Mouse (Mus musculus) hindbrain, embryonic 10.5 days (tissue): ENCODE data around the gene Gp1bb. TPM values are rescaled to one million over a fixed set of nuclear protein-coding genes. Genes with fewer than 3 reads are reported as not detected.

Source experiments
- DNase-seq: peaks from one replicate; pipeline ENCODE4 v3.0.0-alpha.2; 2017; ENCODE audit warnings: low spot score
- H3K27ac ChIP-seq: fragments of 300-500 bp; sonication (generic); 2 replicates; pipeline ENCODE4 v1.5.1; 2016; ENCODE audit warnings: mild to moderate bottlenecking, moderate library complexity
- H3K27me3 ChIP-seq: fragments of 300-500 bp; sonication (generic); 2 replicates; pipeline ENCODE4 v1.6.1; 2016; ENCODE audit warnings: mild to moderate bottlenecking; ENCODE audit not compliant: poor library complexity, insufficient read depth, severe bottlenecking
- H3K36me3 ChIP-seq: fragments of 300-500 bp; sonication (generic); 2 replicates; pipeline ENCODE4 v1.6.1; 2016; ENCODE audit warnings: mild to moderate bottlenecking, moderate library complexity
- H3K4me1 ChIP-seq: fragments of 300-500 bp; sonication (generic); replicated peaks from 2 replicates; pipeline ENCODE4 v1.6.1; 2016; ENCODE audit warnings: mild to moderate bottlenecking
- H3K4me3 ChIP-seq: fragments of 300-500 bp; sonication (generic); 2 replicates; pipeline ENCODE4 v1.5.1; 2016; ENCODE audit warnings: mild to moderate bottlenecking, moderate library complexity
- H3K9me3 ChIP-seq: fragments of 300-500 bp; sonication (generic); 2 replicates; pipeline ENCODE4 v1.6.1; 2016; ENCODE audit warnings: mild to moderate bottlenecking, moderate library complexity
- WGBS: fragments of 180-500 bp; shearing (Covaris S2); methylation state at CpG from one replicate; pipeline ENCODE4 v1.1.7; 2016; 5-methylcytosine and 5-hydroxymethylcytosine counted together
- polyA plus RNA-seq: library from polyadenylated mRNA; unstranded; fragments of >200 nt; fragmentation: Nextera tagmentation; extraction: Ambion mirVana; gene quantifications from 2 replicates; pipeline ENCODE4 v1.2.1, GENCODE M21; 2016

Gene Gp1bb
- 4.2 and 9.2 TPM in 2 replicates for polyA plus RNA-seq

GRCm38 (mm10) chr16:18622019-18622418 is at the start of gene Gp1bb:
Gene Gp1bb (minus strand): TSS chr16:18622403.
- H3K27ac ChIP-seq: no peak within 1 kb of the TSS
- peaks cover 33% of the 10 kb centered on the region for H3K36me3 ChIP-seq
- H3K4me3 ChIP-seq: peak within 1 kb of the TSS; percentile 56
- no peak for DNase-seq
- H3K9me3 ChIP-seq: no peaks in the 10 kb centered on the region
- WGBS: 5% methylated on average over 17 of the region's 17 CpGs
- peaks cover 99% of the 10 kb centered on the region for H3K27me3 ChIP-seq
- H3K4me1 ChIP-seq: peaks cover 76% of the 10 kb centered on the region

- Histone ChIP-seq H3K27me3 (no peaks in the 10 kb centered on the region), H3K4me3 (no peak overlapping the region), H3K9me3 (no peaks in the 10 kb centered on the region), H3K27ac (no peak overlapping the region), H3K4me1 (no peaks in the 10 kb centered on the region), H3K36me3 (no peaks in the 10 kb centered on the region)
- DNase-seq: no peak
- 82% methylated on average over 6 of the region's 6 CpGs for WGBS
Measured at GRCm38 (mm10) chr16:18669914-18670313, 47.7 kb upstream of the Gp1bb start.

- Histone ChIP-seq H3K4me3 (no peak overlapping the region), H3K9me3 (no peaks in the 10 kb centered on the region), H3K27me3 (no peaks in the 10 kb centered on the region), H3K27ac (no peak overlapping the region), H3K36me3 (no peaks in the 10 kb centered on the region), H3K4me1 (peaks cover 6% of the 10 kb centered on the region; the same call in 1 of the 2 replicates)
- no peak for DNase-seq
- 77% methylated on average over 4 of the region's 4 CpGs for WGBS
Measured at GRCm38 (mm10) chr16:18658597-18658996, 36.4 kb upstream of the Gp1bb start.

- Histone ChIP-seq H3K27me3 (no peaks in the 10 kb centered on the region), H3K36me3 (no peaks in the 10 kb centered on the region), H3K4me1 (peaks cover 6% of the 10 kb centered on the region; the same call in 1 of the 2 replicates), H3K9me3 (0 out of 2 replicates have a peak, but pooled peaks cover 2% of the 10 kb centered on the region), H3K4me3 (no peak overlapping the region), H3K27ac (no peak overlapping the region)
- no peak for DNase-seq
- WGBS: 63% methylated on average over 5 of the region's 5 CpGs
Measured at GRCm38 (mm10) chr16:18655372-18656098, 33.3 kb upstream of the Gp1bb start.

- no peak overlapping the region for H3K4me3 ChIP-seq
- no peak overlapping the region for H3K27ac ChIP-seq
- H3K4me1 ChIP-seq: peaks cover 6% of the 10 kb centered on the region; the same call in 1 of the 2 replicates
- no peak for DNase-seq
- no peaks in the 10 kb centered on the region for H3K36me3 ChIP-seq
- WGBS: 88% methylated on average over 6 of the region's 6 CpGs
- H3K27me3 ChIP-seq: no peaks in the 10 kb centered on the region
- 0 out of 2 replicates have a peak, but pooled peaks cover 2% of the 10 kb centered on the region for H3K9me3 ChIP-seq
Measured at GRCm38 (mm10) chr16:18653290-18654160, 31.3 kb upstream of the Gp1bb start.

- Histone ChIP-seq H3K4me3 (no peak overlapping the region), H3K4me1 (peaks cover 7% of the 10 kb centered on the region; the same call in 1 of the 2 replicates), H3K9me3 (0 out of 2 replicates have a peak, but pooled peaks cover 2% of the 10 kb centered on the region), H3K36me3 (no peaks in the 10 kb centered on the region), H3K27ac (no peak overlapping the region), H3K27me3 (no peaks in the 10 kb centered on the region)
- 70% methylated on average over 3 of the region's 3 CpGs for WGBS
- no peak for DNase-seq
Measured at GRCm38 (mm10) chr16:18649126-18649525, 26.9 kb upstream of the Gp1bb start.

- Histone ChIP-seq H3K27me3 (no peaks in the 10 kb centered on the region), H3K9me3 (no peaks in the 10 kb centered on the region)
- WGBS: 68% methylated on average over 6 of the region's 6 CpGs
Measured at GRCm38 (mm10) chr16:18645329-18645728, 23.1 kb upstream of the Gp1bb start.

GRCm38 (mm10) chr16:18644485-18644884 is 22.3 kb upstream of the Gp1bb start:
- Histone ChIP-seq H3K4me1 (peaks cover 7% of the 10 kb centered on the region; the same call in 1 of the 2 replicates), H3K4me3 (no peak overlapping the region), H3K9me3 (no peaks in the 10 kb centered on the region), H3K27ac (no peak overlapping the region), H3K27me3 (no peaks in the 10 kb centered on the region), H3K36me3 (no peaks in the 10 kb centered on the region)
- no peak for DNase-seq
- 81% methylated on average over 4 of the region's 4 CpGs for WGBS

More at GRCm38 (mm10) chr16:18645329-18645728, 23.1 kb upstream of the Gp1bb start:
- peaks cover 7% of the 10 kb centered on the region; the same call in 1 of the 2 replicates for H3K4me1 ChIP-seq
- no peak overlapping the region for H3K27ac ChIP-seq
- H3K36me3 ChIP-seq: no peaks in the 10 kb centered on the region
- no peak overlapping the region for H3K4me3 ChIP-seq
- no peak for DNase-seq

- H3K36me3 ChIP-seq: no peaks in the 10 kb centered on the region
- DNase-seq: no peak
- no peaks in the 10 kb centered on the region for H3K27me3 ChIP-seq
- WGBS: 77% methylated on average over 11 of the region's 11 CpGs
- no peaks in the 10 kb centered on the region for H3K9me3 ChIP-seq
- no peak overlapping the region for H3K4me3 ChIP-seq
- H3K27ac ChIP-seq: 0 out of 2 replicates have a peak overlapping the region, but pooled peaks have one; percentile 13
- H3K4me1 ChIP-seq: peaks cover 7% of the 10 kb centered on the region; the same call in 1 of the 2 replicates
Measured at GRCm38 (mm10) chr16:18643406-18643998, 21.3 kb upstream of the Gp1bb start.

- H3K27ac ChIP-seq: no peak overlapping the region
- H3K36me3 ChIP-seq: no peaks in the 10 kb centered on the region
- H3K4me1 ChIP-seq: peaks cover 9% of the 10 kb centered on the region; the same call in 1 of the 2 replicates
- 79% methylated on average over 4 of the region's 4 CpGs for WGBS
- H3K27me3 ChIP-seq: no peaks in the 10 kb centered on the region
- H3K9me3 ChIP-seq: no peaks in the 10 kb centered on the region
- no peak overlapping the region for H3K4me3 ChIP-seq
- no peak for DNase-seq
Measured at GRCm38 (mm10) chr16:18642897-18643296, 20.7 kb upstream of the Gp1bb start.

GRCm38 (mm10) chr16:18642291-18642690 is 20.1 kb upstream of the Gp1bb start:
- H3K4me3 ChIP-seq: no peak overlapping the region
- no peaks in the 10 kb centered on the region for H3K36me3 ChIP-seq
- H3K4me1 ChIP-seq: peaks cover 9% of the 10 kb centered on the region; the same call in 1 of the 2 replicates
- whole genome bisulfite sequencing: 55% methylated on average over 7 of the region's 7 CpGs
- H3K27me3 ChIP-seq: no peaks in the 10 kb centered on the region
- H3K9me3 ChIP-seq: no peaks in the 10 kb centered on the region
- H3K27ac ChIP-seq: no peak overlapping the region
- DNase-seq: no peak

GRCm38 (mm10) chr16:18639382-18639929 is 17.3 kb upstream of the Gp1bb start:
- Histone ChIP-seq H3K4me1 (0 out of 2 replicates have a peak, but pooled peaks cover 5% of the 10 kb centered on the region), H3K27ac (no peak overlapping the region), H3K4me3 (no peak overlapping the region), H3K27me3 (no peaks in the 10 kb centered on the region), H3K9me3 (no peaks in the 10 kb centered on the region), H3K36me3 (no peaks in the 10 kb centered on the region)
- no peak for DNase-seq
- WGBS: 75% methylated on average over 1 of the region's 1 CpGs
